Mouse (Mus musculus): ENCODE measurements around the gene Adprh. TPM values are rescaled to one million over a fixed set of nuclear protein-coding genes. Genes with fewer than 3 reads are reported as not detected.

Gene Adprh
- polyA plus RNA-seq, 1 experiment from 2014 or later: 139 TPM

DNA sequence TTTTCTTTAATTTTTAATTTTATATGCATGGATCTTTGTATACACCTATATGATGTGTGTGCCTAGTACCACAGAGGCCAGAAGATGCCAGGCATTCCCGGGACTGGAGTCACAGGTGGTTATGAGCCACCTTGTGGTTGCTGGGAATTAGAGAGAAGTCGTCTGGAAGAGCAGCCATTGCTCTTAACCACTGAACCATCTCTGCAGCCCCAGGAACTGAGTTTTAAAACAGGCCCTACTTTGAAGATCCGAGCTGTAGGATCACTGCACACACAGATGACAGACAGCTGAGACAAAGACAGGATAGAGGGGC is 16.2 kb upstream of the Adprh start:
- no peaks in the 10 kb centered on the region for H3K4me1 ChIP-seq (ENCODE audit: control insufficient read depth, insufficient read depth, low read length)
- H3K36me3 ChIP-seq (ENCODE audit: control insufficient read depth, insufficient read depth, low read length): no peaks in the 10 kb centered on the region
- no peak overlapping the region for H3K4me2 ChIP-seq (ENCODE audit: low read length)
- no peaks in the 10 kb centered on the region for H3K9me3 ChIP-seq (ENCODE audit: control insufficient read depth, low read length)
- H3K27me3 ChIP-seq (ENCODE audit: control insufficient read depth, insufficient read depth, low read length): no peaks in the 10 kb centered on the region
- H3K27ac ChIP-seq (replicated peaks; ENCODE audit: low read depth, low read length): no peak overlapping the region
- no peak for DNase-seq
- no peak overlapping the region for H3K9ac ChIP-seq (replicated peaks; ENCODE audit: low read length)
- H3K4me3 ChIP-seq (replicated peaks; ENCODE audit: low read depth, low read length): no peak overlapping the region
- WGBS: 27% methylated on average over 3 of the region's 3 CpGs
- ATAC-seq (ENCODE audit: low FRiP score, low TSS enrichment): no peak

DNA sequence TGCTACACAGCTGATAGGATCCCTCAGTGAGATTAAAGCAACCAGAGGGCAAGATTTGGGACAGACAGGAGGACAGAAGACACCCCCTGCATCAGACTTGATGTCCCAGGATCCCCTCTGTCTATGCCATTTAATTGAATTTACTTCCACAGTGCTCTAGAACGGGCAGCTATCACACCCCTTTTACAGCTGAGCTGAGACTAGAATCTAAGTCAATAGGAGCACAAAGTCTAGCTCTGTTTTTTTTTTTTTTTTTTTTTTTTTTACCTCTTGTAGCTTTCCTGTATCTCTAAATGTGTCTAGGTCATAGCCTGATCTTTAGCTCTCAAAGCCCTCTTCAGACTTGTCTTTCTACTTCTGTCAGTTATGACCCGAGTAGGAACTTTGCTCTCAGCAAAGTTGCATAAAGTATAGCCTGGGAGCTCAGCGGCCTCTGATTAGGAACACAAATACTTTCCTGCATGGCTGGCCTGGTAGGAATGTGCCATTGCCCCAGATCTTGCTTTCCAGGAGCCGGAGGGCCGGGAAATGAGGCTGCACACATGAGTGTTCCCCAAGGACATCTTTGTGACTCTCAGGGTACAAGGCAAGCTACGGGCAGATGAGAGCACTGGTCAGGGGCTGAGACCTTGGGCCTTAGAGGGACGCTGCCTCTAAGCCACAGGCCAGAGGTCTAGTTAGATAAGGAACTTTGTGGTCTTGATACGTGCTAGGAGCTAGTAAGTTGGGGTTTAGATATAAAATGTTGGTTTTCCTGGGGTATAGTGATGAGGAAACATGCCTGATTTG is 15.6 kb upstream of the Adprh start:
- H3K36me3 ChIP-seq (ENCODE audit: control insufficient read depth, insufficient read depth, low read length): no peaks in the 10 kb centered on the region
- no peak for DNase-seq
- WGBS: 82% methylated on average over 8 of the region's 8 CpGs
- H3K27me3 ChIP-seq (ENCODE audit: control insufficient read depth, insufficient read depth, low read length): no peaks in the 10 kb centered on the region
- no peak for ATAC-seq (ENCODE audit: low FRiP score, low TSS enrichment)
- no peaks in the 10 kb centered on the region for H3K9me3 ChIP-seq (ENCODE audit: control insufficient read depth, low read length)
- H3K4me1 ChIP-seq (ENCODE audit: control insufficient read depth, insufficient read depth, low read length): no peaks in the 10 kb centered on the region
- H3K4me2 ChIP-seq (ENCODE audit: low read length): no peak overlapping the region
- no peak overlapping the region for H3K4me3 ChIP-seq (replicated peaks; ENCODE audit: low read depth, low read length)
- H3K27ac ChIP-seq (replicated peaks; ENCODE audit: low read depth, low read length): no peak overlapping the region
- H3K9ac ChIP-seq (replicated peaks; ENCODE audit: low read length): no peak overlapping the region

DNA sequence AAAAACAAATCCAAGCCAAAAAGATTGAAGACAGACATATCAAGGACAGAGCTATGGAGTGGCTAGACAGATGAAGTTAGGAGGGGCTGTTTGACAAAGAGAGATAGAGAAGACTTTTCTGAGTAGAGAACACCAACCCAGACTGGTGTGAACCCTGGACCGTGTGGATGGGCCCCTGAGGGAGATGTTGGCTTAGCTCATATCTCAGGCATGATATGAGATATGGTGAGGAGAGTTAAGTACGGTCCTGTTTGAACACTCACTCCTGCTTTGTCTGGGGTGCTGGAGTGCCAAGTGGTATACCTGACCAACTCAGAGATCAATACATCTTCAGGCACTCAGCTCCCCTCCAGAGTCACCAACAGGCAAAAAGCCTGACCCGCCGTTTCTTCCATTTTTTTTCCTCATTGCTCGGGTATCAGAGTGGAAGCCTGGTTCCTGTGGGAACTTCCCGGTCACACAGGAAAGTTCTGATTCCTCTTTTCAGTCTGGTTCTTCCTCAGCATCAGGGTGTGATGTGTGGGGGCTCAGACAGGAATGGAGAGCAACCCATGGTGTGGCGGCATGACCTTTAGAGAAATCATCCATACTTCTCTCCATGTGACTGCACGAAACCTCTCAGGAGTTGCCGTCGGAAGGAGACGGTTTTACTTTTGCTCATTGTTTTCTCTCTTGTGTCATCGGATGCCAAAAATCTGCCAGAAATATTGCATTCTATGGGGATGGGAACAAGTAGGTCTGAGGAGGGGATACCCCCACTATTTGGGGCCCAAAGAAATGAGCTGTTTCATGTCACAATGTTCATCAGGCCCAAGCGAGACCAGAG is 14.8 kb upstream of the Adprh start:
- H3K4me2 ChIP-seq (ENCODE audit: low read length): no peak overlapping the region
- no peak for DNase-seq
- ATAC-seq (ENCODE audit: low FRiP score, low TSS enrichment): no peak
- no peaks in the 10 kb centered on the region for H3K27me3 ChIP-seq (ENCODE audit: control insufficient read depth, insufficient read depth, low read length)
- H3K36me3 ChIP-seq (ENCODE audit: control insufficient read depth, insufficient read depth, low read length): no peaks in the 10 kb centered on the region
- 93% methylated on average over 13 of the region's 13 CpGs for WGBS
- H3K4me1 ChIP-seq (ENCODE audit: control insufficient read depth, insufficient read depth, low read length): no peaks in the 10 kb centered on the region
- H3K9me3 ChIP-seq (ENCODE audit: control insufficient read depth, low read length): no peaks in the 10 kb centered on the region
- no peak overlapping the region for H3K27ac ChIP-seq (replicated peaks; ENCODE audit: low read depth, low read length)
- H3K9ac ChIP-seq (replicated peaks; ENCODE audit: low read length): no peak overlapping the region
- no peak overlapping the region for H3K4me3 ChIP-seq (replicated peaks; ENCODE audit: low read depth, low read length)

DNA sequence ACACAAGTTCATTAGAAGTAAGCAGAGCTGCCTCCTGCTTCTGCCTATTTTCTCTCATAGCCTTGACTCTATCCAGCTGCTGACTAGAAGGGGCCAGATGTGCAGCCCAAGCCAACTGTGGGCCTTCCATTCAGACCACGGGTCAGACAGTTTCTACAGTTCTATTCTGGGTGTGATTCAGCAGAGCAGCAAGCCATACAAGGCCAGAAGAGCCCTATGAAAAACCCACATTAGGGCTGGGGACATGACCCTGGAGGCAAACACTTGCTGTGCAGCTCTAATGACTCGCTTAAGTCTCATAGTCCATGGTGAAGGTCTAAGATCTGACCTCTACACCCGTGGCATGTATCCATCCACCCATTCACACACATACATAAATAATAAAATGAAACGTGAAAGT is 13.6 kb upstream of the Adprh start:
- no peaks in the 10 kb centered on the region for H3K9me3 ChIP-seq (ENCODE audit: control insufficient read depth, low read length)
- no peak overlapping the region for H3K4me2 ChIP-seq (ENCODE audit: low read length)
- no peaks in the 10 kb centered on the region for H3K27me3 ChIP-seq (ENCODE audit: control insufficient read depth, insufficient read depth, low read length)
- no peak for DNase-seq
- no peaks in the 10 kb centered on the region for H3K36me3 ChIP-seq (ENCODE audit: control insufficient read depth, insufficient read depth, low read length)
- ATAC-seq (ENCODE audit: low FRiP score, low TSS enrichment): no peak
- 79% methylated on average over 4 of the region's 4 CpGs for WGBS
- H3K9ac ChIP-seq (replicated peaks; ENCODE audit: low read length): no peak overlapping the region
- H3K4me3 ChIP-seq (replicated peaks; ENCODE audit: low read depth, low read length): no peak overlapping the region
- H3K27ac ChIP-seq (replicated peaks; ENCODE audit: low read depth, low read length): no peak overlapping the region
- H3K4me1 ChIP-seq (ENCODE audit: control insufficient read depth, insufficient read depth, low read length): no peaks in the 10 kb centered on the region

DNA sequence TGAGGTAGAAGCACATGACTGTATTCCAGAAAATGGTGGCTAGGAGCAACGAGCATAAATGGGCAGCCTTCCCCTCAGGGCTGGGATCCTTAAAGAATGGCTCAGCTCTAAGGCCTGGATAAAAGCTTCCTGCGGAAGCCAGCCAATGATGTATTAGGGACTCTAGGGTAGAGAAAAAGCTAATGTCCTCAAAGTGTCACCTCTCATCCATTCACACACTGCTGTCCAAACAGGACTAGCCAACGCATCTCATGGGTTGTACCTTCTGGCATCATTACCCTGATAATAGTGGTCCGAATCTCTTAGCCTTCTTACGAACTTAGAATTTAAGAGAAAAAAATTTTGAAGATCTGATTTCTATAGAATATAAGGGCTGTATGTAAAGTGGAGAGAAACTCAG is 10.8 kb upstream of the Adprh start:
- no peaks in the 10 kb centered on the region for H3K27me3 ChIP-seq (ENCODE audit: control insufficient read depth, insufficient read depth, low read length)
- no peaks in the 10 kb centered on the region for H3K36me3 ChIP-seq (ENCODE audit: control insufficient read depth, insufficient read depth, low read length)
- H3K9ac ChIP-seq (replicated peaks; ENCODE audit: low read length): no peak overlapping the region
- no peak overlapping the region for H3K27ac ChIP-seq (replicated peaks; ENCODE audit: low read depth, low read length)
- no peak overlapping the region for H3K4me3 ChIP-seq (replicated peaks; ENCODE audit: low read depth, low read length)
- DNase-seq (no peak), ATAC-seq (ENCODE audit: low FRiP score, low TSS enrichment) (no peak)
- H3K9me3 ChIP-seq (ENCODE audit: control insufficient read depth, low read length): no peaks in the 10 kb centered on the region
- WGBS: 89% methylated on average over 5 of the region's 5 CpGs
- H3K4me1 ChIP-seq (ENCODE audit: control insufficient read depth, insufficient read depth, low read length): no peaks in the 10 kb centered on the region
- H3K4me2 ChIP-seq (ENCODE audit: low read length): no peak overlapping the region

DNA sequence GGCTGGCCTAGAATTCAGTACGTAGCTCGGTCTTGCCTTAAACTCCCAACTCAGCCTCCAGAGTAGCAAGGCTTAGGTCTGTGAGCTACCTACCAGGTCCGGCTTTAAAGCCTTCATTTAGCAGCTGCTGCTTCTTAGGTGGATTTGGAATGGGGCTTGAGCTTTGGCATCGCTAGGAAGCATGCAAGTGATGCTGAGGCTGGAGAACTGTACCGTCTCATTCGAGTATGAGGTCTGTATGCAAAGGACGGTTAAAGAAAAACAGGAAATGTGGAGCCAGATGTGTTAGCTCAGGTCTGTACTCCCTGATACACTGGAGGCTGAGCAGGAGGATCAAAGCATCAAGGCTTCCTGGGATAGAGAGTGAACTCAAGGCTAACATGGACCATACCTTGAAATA is 9.7 kb upstream of the Adprh start:
- H3K4me1 ChIP-seq (ENCODE audit: control insufficient read depth, insufficient read depth, low read length): no peaks in the 10 kb centered on the region
- H3K9ac ChIP-seq (replicated peaks; ENCODE audit: low read length): no peak overlapping the region
- H3K9me3 ChIP-seq (ENCODE audit: control insufficient read depth, low read length): no peaks in the 10 kb centered on the region
- no peaks in the 10 kb centered on the region for H3K36me3 ChIP-seq (ENCODE audit: control insufficient read depth, insufficient read depth, low read length)
- WGBS: 90% methylated on average over 7 of the region's 7 CpGs
- no peak overlapping the region for H3K27ac ChIP-seq (replicated peaks; ENCODE audit: low read depth, low read length)
- ATAC-seq (ENCODE audit: low FRiP score, low TSS enrichment) (no peak), DNase-seq (no peak)
- no peak overlapping the region for H3K4me2 ChIP-seq (ENCODE audit: low read length)
- no peak overlapping the region for H3K4me3 ChIP-seq (replicated peaks; ENCODE audit: low read depth, low read length)
- no peaks in the 10 kb centered on the region for H3K27me3 ChIP-seq (ENCODE audit: control insufficient read depth, insufficient read depth, low read length)

DNA sequence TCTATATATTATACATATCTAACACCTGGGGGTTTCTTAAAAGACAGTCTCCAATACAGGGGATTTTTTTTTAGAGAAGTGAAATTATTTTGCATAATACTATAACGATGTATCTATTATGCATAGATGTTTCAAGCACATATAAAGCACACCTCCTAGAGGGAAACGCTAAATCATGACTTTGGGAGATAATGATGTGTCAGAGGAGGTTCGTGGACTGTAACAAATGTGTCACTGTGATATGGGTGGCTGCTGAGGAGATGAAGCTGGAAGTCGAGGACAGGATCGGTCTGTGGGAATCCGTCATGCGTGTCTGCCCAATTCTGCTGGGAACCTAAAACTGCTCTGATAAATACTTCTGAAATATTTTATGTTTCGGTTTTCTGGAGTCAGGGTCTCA is 9.2 kb upstream of the Adprh start:
- ATAC-seq (ENCODE audit: low FRiP score, low TSS enrichment) (no peak), DNase-seq (no peak)
- H3K36me3 ChIP-seq (ENCODE audit: control insufficient read depth, insufficient read depth, low read length): no peaks in the 10 kb centered on the region
- H3K4me1 ChIP-seq (ENCODE audit: control insufficient read depth, insufficient read depth, low read length): no peaks in the 10 kb centered on the region
- H3K27ac ChIP-seq (replicated peaks; ENCODE audit: low read depth, low read length): no peak overlapping the region
- H3K4me2 ChIP-seq (ENCODE audit: low read length): no peak overlapping the region
- H3K9me3 ChIP-seq (ENCODE audit: control insufficient read depth, low read length): no peaks in the 10 kb centered on the region
- 82% methylated on average over 8 of the region's 8 CpGs for WGBS
- no peak overlapping the region for H3K4me3 ChIP-seq (replicated peaks; ENCODE audit: low read depth, low read length)
- H3K9ac ChIP-seq (replicated peaks; ENCODE audit: low read length): no peak overlapping the region
- H3K27me3 ChIP-seq (ENCODE audit: control insufficient read depth, insufficient read depth, low read length): no peaks in the 10 kb centered on the region

DNA sequence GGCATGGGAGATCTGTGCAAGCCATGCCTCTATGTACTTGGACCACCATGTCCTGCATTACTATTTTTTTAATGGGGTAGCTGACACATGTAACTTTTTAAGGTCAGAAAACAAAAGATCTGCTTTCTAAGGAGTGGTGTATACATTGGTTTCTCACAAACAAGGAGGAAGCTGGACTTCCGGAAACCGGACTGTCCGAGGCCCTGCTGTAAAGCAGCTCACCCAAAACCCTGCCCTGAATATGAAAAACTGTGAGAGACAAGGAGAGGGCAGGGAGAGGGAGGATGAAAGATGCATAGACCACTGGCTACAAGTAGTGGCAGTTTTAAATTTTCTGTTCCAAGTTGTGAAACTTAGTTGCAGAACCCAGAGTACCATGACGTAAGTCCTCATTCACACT is 7.5 kb upstream of the Adprh start:
- ATAC-seq (ENCODE audit: low FRiP score, low TSS enrichment): no peak
- H3K9ac ChIP-seq (replicated peaks; ENCODE audit: low read length): no peak overlapping the region
- no peaks in the 10 kb centered on the region for H3K27me3 ChIP-seq (ENCODE audit: control insufficient read depth, insufficient read depth, low read length)
- no peaks in the 10 kb centered on the region for H3K36me3 ChIP-seq (ENCODE audit: control insufficient read depth, insufficient read depth, low read length)
- no peak overlapping the region for H3K4me3 ChIP-seq (replicated peaks; ENCODE audit: low read depth, low read length)
- 92% methylated on average over 4 of the region's 4 CpGs for WGBS
- no peaks in the 10 kb centered on the region for H3K9me3 ChIP-seq (ENCODE audit: control insufficient read depth, low read length)
- H3K27ac ChIP-seq (replicated peaks; ENCODE audit: low read depth, low read length): no peak overlapping the region
- H3K4me2 ChIP-seq (ENCODE audit: low read length): no peak overlapping the region
- no peak for DNase-seq
- H3K4me1 ChIP-seq (ENCODE audit: control insufficient read depth, insufficient read depth, low read length): no peaks in the 10 kb centered on the region

Measured in midbrain, embryonic 14.5 days (tissue).